ENCODE assay signal across 9 mouse cellular contexts in genomic region chr7:84424670-84425385, GRCm38 (mm10). TPM values are rescaled to one million over a fixed set of nuclear protein-coding genes. Genes with fewer than 3 reads are reported as not detected.
DNase-seq lines count a peak whose midpoint lies in the region; ATAC-seq and TF ChIP-seq lines count a peak whose summit lies in the region.
"Had no signal": no experiment of that assay in that cellular context is flagged by ENCODE, and none has a peak within 500 bp of the region (broad histone marks: within the 10 kb centered on the region; RNA-seq: fewer than 3 reads in every experiment).

No protein-coding gene starts in this region.

- H3K4me3 ChIP-seq in heart, postnatal 0 days (ENCODE audit: low read depth, low read length) = no peak overlapping the region
- no peak overlapping the region for H3K4me3 ChIP-seq in forebrain, embryonic 11.5 days (ENCODE audit: low read depth, low read length)
- H3K4me3 ChIP-seq in liver, embryonic 14.5 days (ENCODE audit: insufficient read depth in 1 of 2, low read depth in 2 of 2, low read length in 2 of 2) = no peak overlapping the region

- no peak for TF ChIP-seq EP300 in heart, postnatal 0 days (IDR thresholded peaks at IDR 0.05; ENCODE audit: low read depth)
- no peak for TF ChIP-seq EP300 in liver, embryonic 14.5 days (IDR thresholded peaks at IDR 0.05; ENCODE audit: low read depth)

- H3K9ac ChIP-seq in heart, postnatal 0 days (replicated peaks; ENCODE audit: low read depth, low read length) = no peak overlapping the region
- no peak overlapping the region for H3K9ac ChIP-seq in forebrain, embryonic 11.5 days (ENCODE audit: low read length)
- H3K9ac ChIP-seq in liver, embryonic 14.5 days (replicated peaks) = no peak overlapping the region

- no peak for ATAC-seq in heart, postnatal 0 days (ENCODE audit: insufficient read depth, low read depth)
- ATAC-seq in forebrain, embryonic 11.5 days (replicated peaks; ENCODE audit: low FRiP score) = peak; percentile 86
- ATAC-seq in liver, embryonic 14.5 days (ENCODE audit: insufficient read depth) = no peak

- H3K36me3 ChIP-seq in heart, postnatal 0 days (replicated peaks; ENCODE audit: control insufficient read depth, insufficient read depth, low read length) = no peaks in the 10 kb centered on the region
- no peaks in the 10 kb centered on the region for H3K36me3 ChIP-seq in forebrain, embryonic 11.5 days (ENCODE audit: control insufficient read depth, insufficient read depth, low read length)
- no peaks in the 10 kb centered on the region for H3K36me3 ChIP-seq in liver, embryonic 14.5 days (replicated peaks; ENCODE audit: control insufficient read depth, insufficient read depth, low read depth)

- no peak overlapping the region for H3K4me2 ChIP-seq in heart, postnatal 0 days (ENCODE audit: low read depth, low read length)
- H3K4me2 ChIP-seq in forebrain, embryonic 11.5 days (ENCODE audit: low read depth, low read length, severe bottlenecking) = no peak overlapping the region
- no peak overlapping the region for H3K4me2 ChIP-seq in liver, embryonic 14.5 days (ENCODE audit: low read depth)

- 0 out of 2 replicates have a peak, but pooled peaks have one; percentile 33 for TF ChIP-seq CTCF in heart, postnatal 0 days (IDR thresholded peaks at IDR 0.05; ENCODE audit: low read depth)
- TF ChIP-seq CTCF in liver, embryonic 14.5 days (IDR thresholded peaks at IDR 0.05; ENCODE audit: low read depth) = peak; percentile 44

- H3K9me3 ChIP-seq in heart, postnatal 0 days (replicated peaks; ENCODE audit: control insufficient read depth, low read length) = no peaks in the 10 kb centered on the region
- H3K9me3 ChIP-seq in forebrain, embryonic 11.5 days (ENCODE audit: control insufficient read depth, low read length) = no peaks in the 10 kb centered on the region
- H3K9me3 ChIP-seq in liver, embryonic 14.5 days (ENCODE audit: control insufficient read depth, low read length) = no peaks in the 10 kb centered on the region

- intact Hi-C loops in heart, postnatal 14 days (cut with DNase I) = no loop called here

- H3K4me1 ChIP-seq in heart, postnatal 0 days (ENCODE audit: control insufficient read depth, insufficient read depth) = no peaks in the 10 kb centered on the region
- no peaks in the 10 kb centered on the region; the same call in 1 of the 2 replicates for H3K4me1 ChIP-seq in forebrain, embryonic 11.5 days (replicated peaks; ENCODE audit: control insufficient read depth, insufficient read depth, low read length)
- no peaks in the 10 kb centered on the region for H3K4me1 ChIP-seq in liver, embryonic 14.5 days (replicated peaks; ENCODE audit: control insufficient read depth in 2 of 2, insufficient read depth in 2 of 2, low read length in 1 of 2)

- no peak overlapping the region for H3K27ac ChIP-seq in heart, postnatal 0 days (ENCODE audit: low read depth)
- H3K27ac ChIP-seq in forebrain, embryonic 11.5 days (ENCODE audit: low read depth, low read length) = no peak overlapping the region
- no peak overlapping the region for H3K27ac ChIP-seq in liver, embryonic 14.5 days

- 80% methylated on average over 7 of the region's 7 CpGs for WGBS in heart, postnatal 0 days
- WGBS in forebrain, embryonic 11.5 days = 41% methylated on average over 7 of the region's 7 CpGs
- WGBS in liver, embryonic 14.5 days (ENCODE audit: insufficient replicate concordance) = 60% methylated on average over 7 of the region's 7 CpGs

- no peaks in the 10 kb centered on the region for H3K27me3 ChIP-seq in heart, postnatal 0 days (ENCODE audit: control insufficient read depth, insufficient read depth, low read length)
- H3K27me3 ChIP-seq in forebrain, embryonic 11.5 days (ENCODE audit: control insufficient read depth, insufficient read depth, low read length) = no peaks in the 10 kb centered on the region
- H3K27me3 ChIP-seq in liver, embryonic 14.5 days (ENCODE audit: control insufficient read depth, insufficient read depth, low read length) = no peaks in the 10 kb centered on the region

- DNase-seq in heart, postnatal 0 days (ENCODE audit: low spot score) = no peak
- no peak for DNase-seq in heart, postnatal 4 days
- DNase-seq in thymus, postnatal 0 days (ENCODE audit: low spot score) = peak; percentile 8
- no peak for DNase-seq in thymus, postnatal 36 days
- DNase-seq in forebrain, embryonic 11.5 days (ENCODE audit: low spot score) = peak; percentile 77
- DNase-seq in liver, embryonic 14.5 days (ENCODE audit: low read depth in 3 of 3, low spot score in 3 of 3) = no peak
- DNase-seq in heart, adult 8-10 months (ENCODE audit: low spot score) = no peak
- DNase-seq in heart, postnatal 14 days = no peak

RNA-seq across cellular contexts. Expression of gene Arnt2, which starts 14.9 kb away (rescaled TPM):
- 1.9 and 2.1 TPM in 2 replicates for total RNA-seq in heart, postnatal 0 days (2014; rRNA removed; ENCODE audit: low replicate concordance)
- 0.31 and 0.75 TPM in 2 replicates for polyA plus RNA-seq in heart, postnatal 0 days (2015; fragmentation: Nextera tagmentation; extraction: Ambion mirVana)
- 1 to 10 TPM; 1.5 to 1.7 TPM for total RNA-seq in heart, postnatal 4 days (2021)
- polyA plus RNA-seq in thymus, postnatal 0 days (2015; fragmentation: Nextera tagmentation; extraction: Ambion mirVana) = 0.61 and 1.3 TPM in 2 replicates
- polyA plus RNA-seq in forebrain, embryonic 11.5 days (2014; fragmentation: Nextera tagmentation; extraction: Ambion mirVana) = 40.9 and 43.0 TPM in 2 replicates
- polyA plus RNA-seq in liver, embryonic 14.5 days (2012; rRNA removed) = 0.16 and 0.22 TPM in 2 replicates
- 0.39 TPM in 1 of 2 replicates, not detected in the other for polyA plus RNA-seq in liver, embryonic 14.5 days (2014; fragmentation: Nextera tagmentation; extraction: Ambion mirVana)
- under 1 TPM; 0.30 to 0.80 (median 0.49) TPM for total RNA-seq in heart, adult 8-10 months (2022)
- total RNA-seq in heart, postnatal 14 days (2021) = under 1 TPM; 0.41 to 0.63 TPM
- total RNA-seq: hematopoietic stem cell, adult 5-6 weeks had no signal

Comparison
In these comparisons a context has a peak if more than half of its experiments do, and no peak if none do; other contexts are left out.
1. DNase-seq: peak in thymus, postnatal 0 days (single experiment) and forebrain, embryonic 11.5 days (single experiment); none in heart, postnatal 0 days (single experiment), heart, postnatal 4 days (single experiment), thymus, postnatal 36 days (0 of 2), liver, embryonic 14.5 days (0 of 3), heart, adult 8-10 months (single experiment) and heart, postnatal 14 days (0 of 2).